Mouse (Mus musculus) kidney, adult 2 months (tissue): ENCODE measurements around the gene Ift122.

Experiments used
- CTCF ChIP-seq: fragments of 200-500 bp; conservative IDR thresholded peaks from 2 replicates; pipeline ENCODE4 v1.5.1; 2011; ENCODE audit warnings: low read depth, mild to moderate bottlenecking, control low read depth, low read length, moderate library complexity, mixed read lengths; ENCODE audit not compliant: insufficient read depth, insufficient read length
- POLR2A ChIP-seq: fragments of 200-500 bp; IDR thresholded peaks from one replicate; pipeline ENCODE4 v1.6.1; 2011; ENCODE audit warnings: low read depth, low read length, control low read depth

- TF ChIP-seq POLR2A (no peak), CTCF (no peak)
Observed at GRCm38 (mm10) chr6:115956922-115957601, 103.8 kb downstream of the Ift122 start.
